Mouse (Mus musculus) heart, postnatal 0 days (tissue): Measurements from ENCODE around the gene Cct4. TPM values are rescaled to one million over a fixed set of nuclear protein-coding genes. Genes with fewer than 3 reads are reported as not detected.

Experiments used
- ATAC-seq: fragments of 200-750 bp; cut with Nextera tagmentation; 2 replicates; pipeline ENCODE4 v1.8.0; 2017; ENCODE audit warnings: low read depth, moderate number of reproducible peaks, moderate library complexity; ENCODE audit not compliant: insufficient read depth
- DNase-seq: peaks from one replicate; pipeline ENCODE4 v3.0.0-alpha.2; 2016; ENCODE audit warnings: low spot score
- H3K27ac ChIP-seq: fragments of 300-500 bp; sonication (generic); 2 replicates; pipeline ENCODE4 v1.5.1; 2014; ENCODE audit warnings: low read depth, mild to moderate bottlenecking
- H3K27me3 ChIP-seq: fragments of 300-500 bp; sonication (generic); 2 replicates; pipeline ENCODE4 v1.6.1; 2014; ENCODE audit warnings: low read length, mixed read lengths; ENCODE audit not compliant: control insufficient read depth, insufficient read depth
- H3K36me3 ChIP-seq: fragments of 300-500 bp; sonication (generic); replicated peaks from 2 replicates; pipeline ENCODE4 v1.6.1; 2014; ENCODE audit warnings: low read length, mixed read lengths; ENCODE audit not compliant: control insufficient read depth, insufficient read depth
- H3K4me1 ChIP-seq: fragments of 300-500 bp; sonication (generic); 2 replicates; pipeline ENCODE4 v1.6.1; 2014; ENCODE audit warnings: antibody characterized with exemption; ENCODE audit not compliant: control insufficient read depth, insufficient read depth
- H3K4me2 ChIP-seq: fragments of 300-500 bp; sonication (generic); 2 replicates; pipeline ENCODE4 v1.6.1; 2014; ENCODE audit warnings: low read depth, mild to moderate bottlenecking, low read length, moderate library complexity
- H3K4me3 ChIP-seq: fragments of 300-500 bp; sonication (generic); 2 replicates; pipeline ENCODE4 v1.5.1; 2014; ENCODE audit warnings: low read depth, low read length
- H3K9ac ChIP-seq: fragments of 300-500 bp; sonication (generic); replicated peaks from 2 replicates; pipeline ENCODE4 v1.6.1; 2014; ENCODE audit warnings: low read depth, low read length, mixed read lengths
- H3K9me3 ChIP-seq: fragments of 300-500 bp; sonication (generic); replicated peaks from 2 replicates; pipeline ENCODE4 v1.6.1; 2016; ENCODE audit warnings: low read length; ENCODE audit not compliant: control insufficient read depth
- CTCF ChIP-seq: IDR thresholded peaks from 2 replicates; pipeline ENCODE4 v1.5.1; 2016; ENCODE audit warnings: antibody characterized with exemption, control low read depth, low read depth
- EP300 ChIP-seq: IDR thresholded peaks from 2 replicates; pipeline ENCODE4 v1.6.1; 2016; ENCODE audit warnings: antibody characterized with exemption, low read depth
- WGBS: fragments of 180-500 bp; shearing (Covaris S2); extraction: QIAGEN DNeasy Blood & Tissue Kit; methylation state at CpG from one replicate; pipeline ENCODE4 v1.1.7; 2014; 5-methylcytosine and 5-hydroxymethylcytosine counted together
- polyA plus RNA-seq: library from polyadenylated mRNA; unstranded; fragments of >200 nt; fragmentation: Nextera tagmentation; extraction: Ambion mirVana; gene quantifications from 2 replicates; pipeline ENCODE4 v1.2.1, GENCODE M21; 2015
- total RNA-seq: library from RNA; depleted of rRNA; stranded (reverse); fragments of >200 nt; gene quantifications from 2 replicates; pipeline ENCODE4 v1.2.3, GENCODE M21; 2014; ENCODE audit warnings: low replicate concordance

The Cct4 gene
- total and polyA plus RNA-seq, 2 experiments from 2014 or later: 135 to 160 TPM

DNA sequence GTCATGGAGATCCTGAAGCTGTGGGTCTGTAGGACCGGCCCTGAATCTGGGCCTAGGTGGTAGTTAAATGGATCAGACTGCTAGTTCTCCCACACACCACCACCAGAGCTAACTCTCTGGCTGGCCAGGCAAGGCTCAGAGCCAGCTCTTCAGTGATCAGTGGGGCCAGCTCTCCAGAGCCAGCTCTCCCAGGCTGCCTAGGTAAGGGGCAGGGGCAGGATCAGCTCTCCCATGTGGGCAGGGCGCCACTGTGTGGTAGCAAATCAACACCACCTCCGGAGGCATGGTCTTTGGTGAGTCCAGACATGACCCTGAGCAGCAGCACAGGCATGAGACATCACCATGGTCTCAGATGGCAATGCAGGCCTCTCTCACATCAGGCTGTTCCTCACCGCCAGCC, 33.5 kb upstream of the Cct4 start:
- ATAC-seq: peak; percentile 89
- H3K36me3 ChIP-seq: peaks cover 5% of the 10 kb centered on the region; the same call in 1 of the 2 replicates
- H3K4me2 ChIP-seq: no peak overlapping the region
- no peaks in the 10 kb centered on the region for H3K4me1 ChIP-seq
- no peak overlapping the region for H3K9ac ChIP-seq
- H3K27me3 ChIP-seq: no peaks in the 10 kb centered on the region
- H3K4me3 ChIP-seq: no peak overlapping the region
- 65% methylated on average over 4 of the region's 4 CpGs for WGBS
- TF ChIP-seq CTCF (peak; percentile 73), EP300 (no peak)
- no peak overlapping the region for H3K27ac ChIP-seq
- no peaks in the 10 kb centered on the region for H3K9me3 ChIP-seq
- peak; percentile 28 for DNase-seq

DNA sequence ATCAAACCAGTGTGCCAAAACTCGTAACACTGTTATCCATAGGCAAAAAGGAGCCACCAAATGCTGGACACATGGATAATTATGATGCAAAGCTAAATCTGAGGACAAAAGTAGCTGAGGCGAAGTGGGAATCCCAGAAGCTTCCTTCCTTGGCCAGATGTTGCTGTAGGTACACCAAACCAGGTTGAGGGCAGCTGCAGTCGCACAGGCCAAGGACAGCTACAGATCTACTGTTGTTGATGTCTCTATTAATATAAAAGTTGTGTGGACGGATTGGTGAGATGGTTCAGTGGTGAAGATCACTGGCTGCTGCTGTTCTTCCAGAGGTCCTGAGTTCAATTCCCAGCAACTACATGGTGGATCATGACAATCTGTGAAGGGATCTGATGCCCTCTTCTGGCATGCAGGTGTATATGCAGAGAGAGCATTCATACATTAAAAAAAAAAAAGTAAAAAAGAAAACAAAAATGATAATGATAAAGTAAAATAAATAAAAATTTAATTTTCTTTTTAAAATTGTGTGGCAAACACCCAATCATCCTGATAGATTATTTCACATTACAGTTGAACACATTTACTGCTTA, 32.4 kb upstream of the Cct4 start:
- H3K36me3 ChIP-seq: peaks cover 5% of the 10 kb centered on the region; the same call in 1 of the 2 replicates
- H3K9ac ChIP-seq: no peak overlapping the region
- TF ChIP-seq EP300 (no peak), CTCF (peak; percentile 45)
- no peaks in the 10 kb centered on the region for H3K4me1 ChIP-seq
- H3K4me3 ChIP-seq: no peak overlapping the region
- H3K9me3 ChIP-seq: no peaks in the 10 kb centered on the region
- WGBS: 90% methylated on average over 4 of the region's 4 CpGs
- H3K4me2 ChIP-seq: no peak overlapping the region
- ATAC-seq: no peak
- H3K27ac ChIP-seq: no peak overlapping the region
- H3K27me3 ChIP-seq: no peaks in the 10 kb centered on the region
- no peak for DNase-seq

GRCm38 (mm10) chr11:22962101-22962500, 28.2 kb upstream of the Cct4 start:
- Histone ChIP-seq H3K9me3 (peaks cover 9% of the 10 kb centered on the region), H3K4me3 (no peak overlapping the region), H3K9ac (no peak overlapping the region), H3K27ac (no peak overlapping the region), H3K4me1 (no peaks in the 10 kb centered on the region), H3K36me3 (0 out of 2 replicates have a peak, but pooled peaks cover 5% of the 10 kb centered on the region), H3K4me2 (no peak overlapping the region), H3K27me3 (no peaks in the 10 kb centered on the region)
- DNase-seq: no peak
- WGBS: 92% methylated on average over 1 of the region's 1 CpGs
- ATAC-seq: no peak
- no peak for TF ChIP-seq CTCF
- no peak for TF ChIP-seq EP300

GRCm38 (mm10) chr11:22964401-22964800, 25.9 kb upstream of the Cct4 start:
- H3K27me3 ChIP-seq: no peaks in the 10 kb centered on the region
- H3K4me2 ChIP-seq: no peak overlapping the region
- DNase-seq (no peak), ATAC-seq (no peak)
- H3K4me1 ChIP-seq: no peaks in the 10 kb centered on the region
- H3K27ac ChIP-seq: no peak overlapping the region
- H3K4me3 ChIP-seq: no peak overlapping the region
- 0 out of 2 replicates have a peak, but pooled peaks cover 6% of the 10 kb centered on the region for H3K36me3 ChIP-seq
- no peak for TF ChIP-seq EP300
- TF ChIP-seq CTCF: no peak
- H3K9me3 ChIP-seq: peaks cover 18% of the 10 kb centered on the region
- no peak overlapping the region for H3K9ac ChIP-seq
- WGBS: 62% methylated on average over 4 of the region's 4 CpGs

DNA sequence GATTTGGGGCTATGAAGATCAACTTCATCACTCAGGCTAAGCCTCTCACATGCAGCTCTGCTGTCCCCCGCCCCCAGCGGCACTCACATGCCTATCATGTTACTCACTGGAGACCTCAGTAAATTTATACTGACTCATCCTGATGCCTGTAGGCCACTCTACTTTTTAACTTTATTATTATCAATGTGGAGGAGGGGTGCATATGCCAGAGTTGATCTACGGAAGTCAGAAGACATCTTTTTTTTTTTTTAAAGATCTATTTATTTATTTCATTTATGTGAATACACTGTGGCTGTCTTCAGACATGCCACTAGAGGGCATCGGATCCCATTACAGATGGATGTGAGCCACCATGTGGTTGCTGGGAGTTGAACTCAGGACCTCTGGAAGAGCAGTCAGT, 24.8 kb upstream of the Cct4 start:
- Histone ChIP-seq H3K4me3 (no peak overlapping the region), H3K36me3 (0 out of 2 replicates have a peak, but pooled peaks cover 6% of the 10 kb centered on the region), H3K9ac (no peak overlapping the region), H3K4me2 (no peak overlapping the region), H3K27ac (no peak overlapping the region), H3K27me3 (no peaks in the 10 kb centered on the region), H3K9me3 (peaks cover 18% of the 10 kb centered on the region), H3K4me1 (no peaks in the 10 kb centered on the region)
- no peak for DNase-seq
- ATAC-seq: no peak
- WGBS: 70% methylated on average over 4 of the region's 4 CpGs
- TF ChIP-seq EP300 (no peak), CTCF (peak; percentile 27; the same call in 1 of the 2 replicates)

- Histone ChIP-seq H3K9ac (no peak overlapping the region), H3K4me1 (0 out of 2 replicates have a peak, but pooled peaks cover 5% of the 10 kb centered on the region), H3K4me3 (no peak overlapping the region), H3K9me3 (peaks cover 18% of the 10 kb centered on the region), H3K4me2 (no peak overlapping the region), H3K27ac (no peak overlapping the region), H3K36me3 (peaks cover 16% of the 10 kb centered on the region; the same call in 1 of the 2 replicates), H3K27me3 (no peaks in the 10 kb centered on the region)
- peak; percentile 27 for DNase-seq
- 51% methylated on average over 6 of the region's 6 CpGs for WGBS
- TF ChIP-seq CTCF: peak; percentile 45
- no peak for TF ChIP-seq EP300
- no peak for ATAC-seq
Measured at GRCm38 (mm10) chr11:22969486-22969885, 20.8 kb upstream of the Cct4 start.
